Mouse (Mus musculus) limb, embryonic 11.5 days (tissue): ENCODE results near the gene Magi2. TPM values are rescaled to one million over a fixed set of nuclear protein-coding genes. Genes with fewer than 3 reads are reported as not detected.

Experiments
- ATAC-seq: fragments of 200-750 bp; cut with Nextera tagmentation; 2 replicates; pipeline ENCODE4 v1.8.0; 2017; ENCODE audit warnings: low read depth; ENCODE audit not compliant: insufficient number of reproducible peaks, low FRiP score, low TSS enrichment
- DNase-seq: peaks from one replicate; pipeline ENCODE4 v3.0.0-alpha.2; 2015; ENCODE audit warnings: low spot score
- H3K27ac ChIP-seq: fragments of 300-500 bp; sonication (generic); replicated peaks from 2 replicates; pipeline ENCODE4 v1.5.1; 2014; ENCODE audit warnings: low read depth, mild to moderate bottlenecking, low read length
- H3K27me3 ChIP-seq: fragments of 300-500 bp; sonication (generic); 2 replicates; pipeline ENCODE4 v1.6.1; 2014; ENCODE audit warnings: mild to moderate bottlenecking, low read length, mixed read lengths; ENCODE audit not compliant: control insufficient read depth, insufficient read depth
- H3K36me3 ChIP-seq: fragments of 300-500 bp; sonication (generic); 2 replicates; pipeline ENCODE4 v1.6.1; 2014; ENCODE audit warnings: mild to moderate bottlenecking, low read length, moderate library complexity, mixed read lengths; ENCODE audit not compliant: control insufficient read depth, insufficient read depth
- H3K4me1 ChIP-seq: fragments of 300-500 bp; sonication (generic); 2 replicates; pipeline ENCODE4 v1.6.1; 2014; ENCODE audit warnings: low read length, mixed read lengths; ENCODE audit not compliant: control insufficient read depth, insufficient read depth
- H3K4me2 ChIP-seq: fragments of 300-500 bp; sonication (generic); 2 replicates; pipeline ENCODE4 v1.6.1; 2014; ENCODE audit warnings: low read depth, mild to moderate bottlenecking, moderate library complexity; ENCODE audit not compliant: severe bottlenecking
- H3K4me3 ChIP-seq: fragments of 300-500 bp; sonication (generic); 2 replicates; pipeline ENCODE4 v1.5.1; 2014; ENCODE audit warnings: low read depth, low read length
- H3K9ac ChIP-seq: fragments of 300-500 bp; sonication (generic); 2 replicates; pipeline ENCODE4 v1.6.1; 2014; ENCODE audit warnings: mild to moderate bottlenecking, low read length
- H3K9me3 ChIP-seq: fragments of 300-500 bp; sonication (generic); 2 replicates; pipeline ENCODE4 v1.6.1; 2016; ENCODE audit warnings: low read length; ENCODE audit not compliant: control insufficient read depth
- WGBS: fragments of 180-500 bp; shearing (Covaris S2); extraction: QIAGEN DNeasy Blood & Tissue Kit; methylation state at CpG from one replicate; pipeline ENCODE4 v1.1.7; 2014; 5-methylcytosine and 5-hydroxymethylcytosine counted together
- polyA plus RNA-seq: library from polyadenylated mRNA; unstranded; fragments of >200 nt; fragmentation: Nextera tagmentation; extraction: Ambion mirVana; gene quantifications from 2 replicates; pipeline ENCODE4 v1.2.1, GENCODE M21; 2014

Magi2 gene
- polyA plus RNA-seq, 1 experiment from 2014 or later = 2.8 TPM

GRCm38 (mm10) chr5:20373586-20373985, 1146.8 kb downstream of the Magi2 start:
- no peak for DNase-seq
- Histone ChIP-seq H3K4me1 (no peaks in the 10 kb centered on the region), H3K9ac (no peak overlapping the region), H3K27ac (no peak overlapping the region), H3K9me3 (no peaks in the 10 kb centered on the region), H3K4me2 (no peak overlapping the region), H3K4me3 (no peak overlapping the region), H3K27me3 (no peaks in the 10 kb centered on the region), H3K36me3 (no peaks in the 10 kb centered on the region)
- 96% methylated on average over 1 of the region's 1 CpGs for WGBS
- ATAC-seq = no peak

GRCm38 (mm10) chr5:20378071-20378800, 1151.4 kb downstream of the Magi2 start:
- Histone ChIP-seq H3K27ac (no peak overlapping the region), H3K9ac (no peak overlapping the region), H3K27me3 (no peaks in the 10 kb centered on the region), H3K9me3 (no peaks in the 10 kb centered on the region), H3K4me3 (no peak overlapping the region), H3K4me2 (no peak overlapping the region), H3K36me3 (no peaks in the 10 kb centered on the region), H3K4me1 (no peaks in the 10 kb centered on the region)
- ATAC-seq (no peak), DNase-seq (no peak)
- 86% methylated on average over 11 of the region's 11 CpGs for WGBS

GRCm38 (mm10) chr5:20404533-20404932, 1177.7 kb downstream of the Magi2 start:
- ATAC-seq (no peak), DNase-seq (no peak)
- no peaks in the 10 kb centered on the region for H3K9me3 ChIP-seq
- no peaks in the 10 kb centered on the region for H3K27me3 ChIP-seq
- no peak overlapping the region for H3K4me2 ChIP-seq
- H3K4me1 ChIP-seq = no peaks in the 10 kb centered on the region
- 84% methylated on average over 5 of the region's 5 CpGs for whole genome bisulfite sequencing
- H3K4me3 ChIP-seq = no peak overlapping the region
- H3K36me3 ChIP-seq = no peaks in the 10 kb centered on the region
- H3K9ac ChIP-seq = no peak overlapping the region
- H3K27ac ChIP-seq = no peak overlapping the region

- no peak overlapping the region for H3K9ac ChIP-seq
- DNase-seq (no peak), ATAC-seq (no peak)
- H3K36me3 ChIP-seq = no peaks in the 10 kb centered on the region
- no peak overlapping the region for H3K4me2 ChIP-seq
- 89% methylated on average over 4 of the region's 4 CpGs for WGBS
- H3K4me1 ChIP-seq = no peaks in the 10 kb centered on the region
- H3K27me3 ChIP-seq = no peaks in the 10 kb centered on the region
- H3K27ac ChIP-seq = no peak overlapping the region
- no peak overlapping the region for H3K4me3 ChIP-seq
- no peaks in the 10 kb centered on the region for H3K9me3 ChIP-seq
Measured at GRCm38 (mm10) chr5:20406626-20407025, 1179.8 kb downstream of the Magi2 start.

GRCm38 (mm10) chr5:20415320-20415719, 1188.5 kb downstream of the Magi2 start:
- no peak overlapping the region for H3K4me2 ChIP-seq
- no peaks in the 10 kb centered on the region for H3K36me3 ChIP-seq
- H3K9me3 ChIP-seq = no peaks in the 10 kb centered on the region
- H3K9ac ChIP-seq = no peak overlapping the region
- ATAC-seq (no peak), DNase-seq (no peak)
- no peaks in the 10 kb centered on the region for H3K4me1 ChIP-seq
- H3K27me3 ChIP-seq = no peaks in the 10 kb centered on the region
- H3K27ac ChIP-seq = no peak overlapping the region
- no peak overlapping the region for H3K4me3 ChIP-seq

GRCm38 (mm10) chr5:20417348-20417747, 1190.5 kb downstream of the Magi2 start:
- Histone ChIP-seq H3K4me2 (no peak overlapping the region), H3K27ac (no peak overlapping the region), H3K9ac (no peak overlapping the region), H3K27me3 (no peaks in the 10 kb centered on the region), H3K4me3 (no peak overlapping the region), H3K4me1 (no peaks in the 10 kb centered on the region), H3K9me3 (no peaks in the 10 kb centered on the region), H3K36me3 (no peaks in the 10 kb centered on the region)
- DNase-seq (no peak), ATAC-seq (no peak)

- WGBS = 57% methylated on average over 9 of the region's 9 CpGs
- H3K36me3 ChIP-seq = no peaks in the 10 kb centered on the region
- DNase-seq = no peak
Measured at GRCm38 (mm10) chr5:20432148-20432813, 1205.4 kb downstream of the Magi2 start.

GRCm38 (mm10) chr5:20446471-20447174, 1219.8 kb downstream of the Magi2 start:
- Histone ChIP-seq H3K4me2 (no peak overlapping the region), H3K27ac (no peak overlapping the region), H3K9me3 (no peaks in the 10 kb centered on the region), H3K4me3 (no peak overlapping the region), H3K9ac (no peak overlapping the region), H3K36me3 (no peaks in the 10 kb centered on the region), H3K27me3 (no peaks in the 10 kb centered on the region), H3K4me1 (no peaks in the 10 kb centered on the region)
- WGBS = 53% methylated on average over 4 of the region's 4 CpGs
- DNase-seq (no peak), ATAC-seq (no peak)

More at GRCm38 (mm10) chr5:20432148-20432813, 1205.4 kb downstream of the Magi2 start:
- ATAC-seq = no peak
- H3K4me3 ChIP-seq = no peak overlapping the region
- no peak overlapping the region for H3K9ac ChIP-seq
- no peaks in the 10 kb centered on the region for H3K4me1 ChIP-seq
- H3K27ac ChIP-seq = no peak overlapping the region
- no peaks in the 10 kb centered on the region for H3K9me3 ChIP-seq
- H3K27me3 ChIP-seq = no peaks in the 10 kb centered on the region
- no peak overlapping the region for H3K4me2 ChIP-seq
